Mouse (Mus musculus) A20 (cell line): ENCODE measurements around the gene Crygd.
"Not testable (repeated sequence)": the region's sequence is repeated elsewhere in the genome, so short reads cannot be mapped to it uniquely, and the experiment has no call there.

ENCODE experiments used
- DNase-seq: peaks from one replicate; pipeline ENCODE4 v3.0.0-alpha.2; 2011; ENCODE audit warnings: low read depth, low spot score

Gene Crygd

DNA sequence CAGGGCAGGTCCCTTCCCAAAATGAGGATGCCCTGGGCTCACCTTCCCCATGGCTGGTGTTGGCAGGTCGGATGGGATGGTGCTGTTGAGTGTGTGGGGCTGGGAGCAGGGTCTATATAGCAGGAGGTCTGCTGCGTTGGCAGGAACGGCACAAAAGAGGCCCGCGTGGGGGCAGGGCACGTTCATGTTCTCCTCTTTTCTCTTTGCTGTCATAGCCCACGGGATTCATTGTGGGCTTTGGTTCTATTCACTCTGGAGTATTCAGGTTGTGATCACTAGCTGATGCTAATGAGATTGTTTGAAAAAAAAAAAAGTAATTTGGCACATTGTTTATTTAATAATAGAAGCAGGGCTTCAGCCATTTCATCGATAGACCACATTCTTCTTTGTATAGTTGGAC lies at the start of gene Crygd:
Gene Crygd, minus strand, starts transcription at position 101 of the 400 bp plus-strand sequence.
- DNase-seq, result no peak

DNA sequence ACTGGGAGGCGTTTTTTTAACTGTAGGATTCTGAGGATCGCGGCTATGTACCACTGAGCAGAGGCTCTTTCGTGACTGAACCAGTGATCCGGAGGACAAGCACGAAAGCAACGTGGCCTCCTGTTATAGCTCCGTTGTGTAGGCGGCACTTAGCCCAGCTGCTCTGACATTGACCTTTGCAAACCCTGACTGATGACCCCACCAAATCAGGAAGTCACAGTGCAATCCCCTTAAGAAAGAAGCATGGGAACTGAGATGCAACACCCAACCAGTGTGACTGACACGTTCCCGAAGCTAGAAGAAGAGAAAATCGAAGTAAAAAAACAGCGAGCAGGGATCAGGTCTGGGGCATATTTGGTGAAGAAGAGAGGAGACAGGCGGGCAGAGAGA lies 49.5 kb upstream of the Crygd start:
- peak; percentile 82 for DNase-seq

DNA sequence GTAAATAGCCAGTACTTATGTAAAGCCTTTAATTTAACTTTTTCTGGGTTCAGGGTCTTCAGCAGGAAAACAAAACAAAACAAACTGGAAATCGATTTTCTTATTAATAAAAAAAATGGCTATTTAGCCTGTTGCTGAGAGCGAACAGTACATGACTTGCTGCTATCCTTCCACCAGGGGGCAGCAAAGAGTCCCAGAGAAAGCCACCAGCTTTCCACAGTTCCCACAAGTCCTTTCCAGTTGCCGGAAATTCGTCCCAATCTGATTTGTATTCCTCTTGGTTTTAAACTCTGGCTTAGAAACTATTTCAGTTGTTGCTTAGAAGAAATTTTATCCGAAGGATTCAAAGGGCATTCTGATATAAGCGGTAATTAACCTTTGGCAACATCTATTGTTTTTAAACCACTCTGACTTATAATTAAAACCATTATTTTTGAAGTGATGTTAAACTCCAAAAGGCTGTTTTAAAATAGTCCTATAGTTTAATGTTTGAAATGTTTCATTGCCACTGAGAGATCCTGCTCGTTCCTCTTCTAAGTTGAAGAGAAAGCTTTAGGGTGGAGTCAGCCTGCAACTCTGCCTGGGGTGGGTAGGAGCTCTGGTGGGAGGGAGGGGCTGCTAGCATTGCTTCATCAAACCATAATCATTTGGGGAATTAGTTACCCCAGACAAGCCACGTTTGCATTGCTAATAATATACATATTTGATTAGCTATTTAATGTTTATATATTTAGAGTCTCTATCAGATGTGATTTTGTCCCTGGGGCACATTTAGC lies 49.0 kb upstream of the Crygd start:
- peak; percentile 82 for DNase-seq

GRCm38 (mm10) chr1:65109756-65110435 lies 46.6 kb upstream of the Crygd start:
- no peak for DNase-seq

DNA sequence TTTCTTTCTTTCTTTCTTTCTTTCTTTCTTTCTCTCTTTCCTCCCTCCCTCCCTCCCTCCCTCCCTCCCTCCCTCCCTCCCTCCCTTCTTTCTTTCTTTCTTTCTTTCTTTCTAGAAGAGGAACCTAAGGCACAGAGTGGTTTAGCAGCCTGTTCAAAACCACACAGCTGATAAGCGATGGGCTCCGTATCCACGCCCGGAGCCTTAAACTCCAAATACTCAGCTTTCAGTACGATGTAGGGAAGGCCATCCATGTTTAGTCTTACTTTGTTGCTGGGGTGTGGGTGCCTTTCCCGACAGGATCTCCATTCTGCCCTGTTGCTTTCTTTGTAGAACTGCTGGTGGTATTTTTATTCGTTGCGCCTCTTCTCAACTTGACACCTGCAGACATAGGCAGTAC lies 45.9 kb upstream of the Crygd start:
- no peak for DNase-seq

- DNase-seq, result peak; percentile 35
Observed at GRCm38 (mm10) chr1:65107654-65108279, 44.5 kb upstream of the Crygd start.

DNA sequence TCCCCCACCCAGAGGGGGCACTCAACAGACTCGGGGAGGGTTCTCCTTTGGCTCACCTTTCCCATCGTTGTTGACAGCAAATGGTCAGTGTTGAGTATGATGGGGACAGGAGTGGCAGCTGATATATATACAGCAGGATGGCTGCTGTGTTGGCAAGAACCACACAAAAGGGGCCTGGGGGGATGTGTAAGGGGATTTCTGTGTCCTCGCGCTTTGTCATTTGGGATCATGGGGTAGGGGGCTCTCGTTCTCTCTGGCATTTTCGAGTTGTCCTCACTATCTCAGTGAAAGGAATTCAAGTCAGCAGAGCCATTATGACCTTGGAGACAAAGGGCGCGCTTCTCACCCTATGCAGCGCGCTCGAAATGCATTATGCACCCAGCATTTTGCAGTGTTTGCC lies 40.0 kb upstream of the Crygd start, which contains the start of gene Cryga:
Gene Cryga, minus strand, starts transcription at position 101 of the 400 bp plus-strand sequence.
- DNase-seq, result no peak

DNA sequence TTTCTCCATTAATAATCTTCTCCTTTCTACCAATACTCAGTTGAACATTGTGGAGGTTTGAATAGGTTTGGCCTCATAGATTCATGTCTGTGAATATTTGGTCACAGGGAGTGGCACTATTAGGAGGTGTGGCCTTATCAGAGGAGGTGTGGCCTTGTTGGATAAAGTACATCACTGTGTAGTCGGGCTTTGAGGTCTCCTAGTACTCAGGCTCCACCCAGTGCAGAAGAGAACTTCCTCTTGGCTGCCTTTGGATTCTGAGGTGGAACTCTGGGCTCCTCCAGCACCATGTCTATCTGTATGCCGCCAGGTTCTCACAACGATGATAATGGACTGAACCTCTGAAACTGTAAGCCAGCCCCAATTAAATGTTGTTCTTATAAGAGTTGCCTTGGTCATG lies 33.7 kb upstream of the Crygd start:
- no peak for DNase-seq

DNA sequence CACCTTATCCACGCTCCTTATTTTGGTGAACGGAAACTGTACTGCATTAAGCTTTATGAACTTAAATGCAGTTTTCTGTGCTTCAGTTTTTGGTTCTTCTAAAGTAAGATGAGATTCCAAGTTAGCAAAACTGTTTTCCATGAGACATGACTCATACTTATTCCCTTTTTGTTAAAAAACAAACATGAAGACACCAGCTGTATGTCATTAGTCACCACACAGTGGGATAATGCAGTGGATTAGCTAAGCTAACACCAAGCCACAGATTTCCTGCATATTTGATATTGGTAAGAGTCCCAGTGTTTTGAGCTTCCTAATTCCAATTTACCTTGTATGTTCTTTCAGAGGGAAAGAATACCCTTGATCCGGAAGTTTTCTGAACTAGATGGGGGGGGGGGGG lies 28.3 kb upstream of the Crygd start:
- DNase-seq, result no peak

- no peak for DNase-seq
Observed at GRCm38 (mm10) chr1:65090370-65090769, 27.1 kb upstream of the Crygd start.

GRCm38 (mm10) chr1:65088567-65089356 lies 25.5 kb upstream of the Crygd start:
- DNase-seq, result no peak

- DNase-seq, result no peak
Observed at GRCm38 (mm10) chr1:65082188-65082587, 18.9 kb upstream of the Crygd start, which contains the start of gene Crygb. Gene Crygb (minus strand): TSS chr1:65082288.

DNA sequence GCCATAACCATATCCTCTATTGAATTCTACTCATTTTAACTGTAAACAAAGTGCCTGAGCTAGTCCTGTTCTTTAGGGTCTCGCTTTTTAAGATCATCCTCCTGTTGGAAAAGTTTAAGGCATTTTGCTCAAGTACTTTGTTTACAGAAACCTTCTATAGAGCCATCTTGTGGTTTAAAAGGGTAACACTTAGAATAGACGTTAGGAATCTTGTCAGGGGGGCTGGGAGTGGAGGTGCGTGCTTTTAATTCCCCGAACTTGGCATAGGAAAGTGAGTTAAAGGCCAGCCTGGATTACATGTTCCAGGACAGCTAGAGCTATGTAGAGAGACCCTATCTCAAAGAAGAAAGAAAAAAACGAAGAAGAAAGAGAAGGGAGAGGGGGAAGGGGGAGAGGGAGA lies 12.4 kb upstream of the Crygd start:
- no peak for DNase-seq

- DNase-seq, result no peak
Observed at GRCm38 (mm10) chr1:65073589-65073988, 10.3 kb upstream of the Crygd start, which contains the start of gene Crygc. Gene Crygc (minus strand): TSS chr1:65073689.

DNA sequence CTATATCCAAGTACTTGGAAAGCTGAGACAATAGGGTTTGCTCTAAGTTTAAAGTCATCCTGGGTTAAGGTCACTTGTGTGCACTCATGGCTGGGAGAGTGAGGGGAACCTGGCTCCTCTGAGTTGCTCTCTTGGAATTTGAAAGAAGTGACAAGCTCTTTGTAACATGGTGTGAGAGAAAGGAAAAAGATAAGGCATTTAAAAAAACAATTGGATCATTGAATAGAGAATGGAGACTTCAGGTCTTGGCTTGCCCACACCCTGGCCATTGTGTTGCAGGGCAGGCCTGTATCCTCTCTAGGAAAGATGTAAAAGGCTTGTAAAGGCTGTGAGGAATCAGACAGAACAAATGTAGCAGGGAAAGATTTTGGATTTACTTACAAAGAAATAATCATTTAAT lies 4.6 kb upstream of the Crygd start:
- DNase-seq, result no peak

DNA sequence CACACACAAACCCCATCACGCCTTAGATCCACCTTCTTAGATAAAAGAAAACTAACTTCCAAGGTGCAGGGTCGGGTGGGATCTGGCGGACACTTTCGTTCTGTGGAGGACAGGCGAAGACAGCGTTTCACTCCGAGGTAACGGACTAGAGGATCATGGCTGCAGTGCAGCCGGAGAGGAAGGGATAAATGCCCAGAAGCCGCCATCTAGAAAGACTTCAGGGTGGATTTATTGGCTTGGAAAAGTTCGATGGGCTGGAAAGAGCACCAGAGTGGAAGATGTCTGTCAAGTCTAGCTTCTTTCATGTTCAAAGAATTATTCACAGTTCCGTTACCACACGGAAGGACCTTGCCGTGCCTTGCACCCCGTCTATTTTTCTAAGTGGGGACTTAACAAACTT lies 949 bp upstream of the Crygd start:
- DNase-seq, result no peak

DNA sequence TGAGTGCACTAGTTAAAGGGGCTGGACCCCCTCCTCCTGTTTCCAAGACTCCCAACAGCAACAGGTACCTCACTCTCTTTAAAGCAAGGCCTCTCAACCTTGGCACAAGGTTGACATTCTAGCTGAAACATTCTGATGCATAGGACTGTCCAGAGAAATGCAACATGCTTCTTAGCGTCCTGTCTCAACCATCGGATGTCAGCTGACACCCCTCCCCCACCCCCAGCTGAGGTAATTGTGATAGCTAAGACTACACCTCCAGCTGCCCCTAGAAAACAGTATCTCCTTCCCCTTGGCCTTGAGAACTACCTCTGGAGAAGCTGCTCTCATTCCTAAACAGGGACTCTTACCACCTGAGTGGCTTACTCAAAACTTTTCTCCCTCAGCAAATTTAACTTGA lies 11.1 kb downstream of the Crygd start:
- DNase-seq, result no peak

DNA sequence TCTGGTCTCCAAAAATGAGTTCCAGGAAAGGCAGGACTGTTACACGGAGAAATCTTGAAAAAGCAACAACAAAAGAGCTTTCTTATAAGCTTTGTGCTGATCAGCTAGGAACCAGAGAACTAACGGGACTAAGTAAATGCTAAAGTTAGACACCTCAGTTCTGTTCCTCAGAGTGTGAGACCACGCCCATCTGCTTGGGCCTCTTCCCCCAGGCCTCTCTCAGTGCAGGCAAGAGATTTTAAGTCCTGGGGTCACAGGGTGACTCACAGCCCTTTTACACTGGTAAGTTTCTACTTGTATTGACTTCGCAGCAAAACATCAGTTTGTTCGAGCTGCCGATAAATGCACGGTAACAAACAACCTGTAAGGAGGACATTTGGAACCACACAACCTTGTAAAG lies 11.6 kb downstream of the Crygd start:
- DNase-seq, result no peak

DNA sequence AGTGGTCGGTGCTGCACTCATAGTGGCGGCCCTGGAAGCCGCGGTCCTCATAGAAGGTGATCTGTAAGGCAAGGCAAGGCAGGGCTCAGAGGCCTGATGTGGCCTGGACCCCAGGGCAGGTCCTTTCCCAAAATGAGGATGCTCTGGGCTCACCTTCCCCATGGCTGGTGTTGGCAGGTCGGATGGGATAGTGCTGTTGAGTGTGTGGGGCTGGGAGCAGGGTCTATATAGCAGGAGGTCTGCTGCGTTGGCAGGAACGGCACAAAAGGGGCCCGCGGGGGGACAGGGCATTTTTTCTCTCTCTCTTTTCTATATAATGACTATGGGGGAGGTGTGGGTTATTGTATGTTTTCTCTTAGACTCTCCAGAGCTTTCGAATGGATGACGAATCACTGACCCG lies 12.3 kb downstream of the Crygd start, which contains the start of gene Cryge:
Gene Cryge, minus strand, starts transcription at position 198 of the 400 bp plus-strand sequence.
- not testable (repeated sequence) for DNase-seq

GRCm38 (mm10) chr1:65048781-65049180 lies 14.5 kb downstream of the Crygd start:
- peak; percentile 11 for DNase-seq

GRCm38 (mm10) chr1:65046401-65047109 lies 16.7 kb downstream of the Crygd start:
- peak; percentile 43 for DNase-seq
